Mouse (Mus musculus) spleen, adult 10 weeks (tissue): ENCODE data around the gene Ncr1. TPM values are rescaled to one million over a fixed set of nuclear protein-coding genes. Genes with fewer than 3 reads are reported as not detected.

ENCODE experiments used
- polyA plus RNA-seq: library from polyadenylated mRNA; stranded (reverse); fragments of 350-450 nt; fragmentation: Illumina TruSeq; extraction: RNeasy Lipid Tissue Mini Kit (QIAGEN cat#74804); gene quantifications from one replicate; pipeline ENCODE4 v1.2.3, GENCODE M21; 2015; ENCODE audit warnings: low replicate concordance; ENCODE audit not compliant: insufficient read depth

The Ncr1 gene
- 29.3 TPM for polyA plus RNA-seq

GRCm38 (mm10) chr7:4337509-4337908, at the start of gene Ncr1:
Gene Ncr1, plus strand, starts transcription at chr7:4337724.

Other genes starting within 250 kb of the Ncr1 start
- gene Ttyh1, start 218.3 kb upstream of the Ncr1 start, polyA plus RNA-seq = 0.36 TPM
- gene Leng8, start 200.7 kb upstream of the Ncr1 start, polyA plus RNA-seq = 127 TPM
- gene Leng9, start 187.3 kb upstream of the Ncr1 start, polyA plus RNA-seq = 3.8 TPM
- 1.5 TPM for gene Cdc42ep5, start 172.9 kb upstream of the Ncr1 start, polyA plus RNA-seq
- gene Lilra5, start 100.0 kb upstream of the Ncr1 start, polyA plus RNA-seq = 5.0 TPM
- gene Gp6, start 60.0 kb downstream of the Ncr1 start, polyA plus RNA-seq = 2.9 TPM
- 8.5 TPM for gene Rdh13, start 107.9 kb downstream of the Ncr1 start, polyA plus RNA-seq
- gene Eps8l1, start 123.0 kb downstream of the Ncr1 start, polyA plus RNA-seq = 35.4 TPM
- gene Ppp1r12c, start 164.0 kb downstream of the Ncr1 start, polyA plus RNA-seq = 152 TPM
- 4.6 TPM for gene Tnnt1, start 178.7 kb downstream of the Ncr1 start, polyA plus RNA-seq
- 7.0 TPM for gene Tnni3, start 186.5 kb downstream of the Ncr1 start, polyA plus RNA-seq
- 2.6 TPM for gene Dnaaf3, start 194.7 kb downstream of the Ncr1 start, polyA plus RNA-seq
- gene Syt5, start 209.8 kb downstream of the Ncr1 start, polyA plus RNA-seq = 0.18 TPM